Mouse (Mus musculus) C2C12 (cell line): ENCODE measurements around the gene Jazf1. TPM values are rescaled to one million over a fixed set of nuclear protein-coding genes. Genes with fewer than 3 reads are reported as not detected.

ENCODE experiments used
- H3K27me3 ChIP-seq: one replicate; pipeline ENCODE4 v1.6.1; 2011; ENCODE audit not compliant: control insufficient read depth, insufficient read depth, insufficient read length
- H3K36me3 ChIP-seq: one replicate; pipeline ENCODE4 v1.6.1; 2011; ENCODE audit not compliant: control insufficient read depth, insufficient read depth
- H3K4me3 ChIP-seq: one replicate; pipeline ENCODE4 v1.5.1; 2011; ENCODE audit warnings: mild to moderate bottlenecking, control low read depth; ENCODE audit not compliant: poor library complexity, insufficient read depth, severe bottlenecking
- H3K79me2 ChIP-seq: one replicate; pipeline ENCODE4 v1.6.1; 2011; ENCODE audit not compliant: control insufficient read depth, insufficient read depth
- H3K79me3 ChIP-seq: one replicate; pipeline ENCODE4 v1.6.1; 2011; ENCODE audit warnings: low read depth, control low read depth
- H3ac ChIP-seq: one replicate; pipeline ENCODE3; 2011; ENCODE audit warnings: low read depth; ENCODE audit not compliant: control insufficient read depth, insufficient read length
- CEBPB ChIP-seq: IDR thresholded peaks from one replicate; pipeline ENCODE4 v1.6.1; 2011; ENCODE audit warnings: low read depth, mild to moderate bottlenecking, control low read depth, moderate library complexity
- CTCF ChIP-seq: IDR thresholded peaks from one replicate; pipeline ENCODE4 v1.5.1; 2011; ENCODE audit not compliant: control insufficient read depth, insufficient read depth, insufficient read length
- FOSL1 ChIP-seq: IDR thresholded peaks from one replicate; pipeline ENCODE4 v1.8.0; 2011; ENCODE audit warnings: mild to moderate bottlenecking, low read length; ENCODE audit not compliant: poor library complexity, insufficient read depth, severe bottlenecking
- MAX ChIP-seq: IDR thresholded peaks from one replicate; pipeline ENCODE4 v1.6.1; 2011; ENCODE audit warnings: mild to moderate bottlenecking, control low read depth
- MYOD1 ChIP-seq: IDR thresholded peaks from one replicate; pipeline ENCODE4 v1.6.1; 2011; ENCODE audit warnings: low read depth; ENCODE audit not compliant: control insufficient read depth, insufficient read length
- MYOG ChIP-seq: IDR thresholded peaks from one replicate; pipeline ENCODE4 v1.6.1; 2011; ENCODE audit not compliant: control insufficient read depth, insufficient read length; ENCODE audit errors: extremely low read depth
- USF1 ChIP-seq: IDR thresholded peaks from one replicate; pipeline ENCODE4 v1.6.1; 2011; ENCODE audit warnings: low read depth, mild to moderate bottlenecking, control low read depth, moderate library complexity
- polyA plus RNA-seq: library from polyadenylated mRNA; unstranded; fragments of >200 nt; fragmentation: generic; extraction: Trizol; gene quantifications from one replicate; pipeline ENCODE4 v1.2.1, GENCODE M21; 2012; ENCODE audit warnings: missing spikeins

Gene Jazf1
- polyA plus RNA-seq, 1 experiment, result not detected

- H3K36me3 ChIP-seq, result no peaks in the 10 kb centered on the region
- no peak for TF ChIP-seq MYOD1
- no peak for TF ChIP-seq CEBPB
- TF ChIP-seq USF1, result no peak
- TF ChIP-seq CTCF, result no peak
- TF ChIP-seq MAX, result no peak
- no peak for TF ChIP-seq FOSL1
- no peak for TF ChIP-seq MYOG
- peaks cover 16% of the 10 kb centered on the region for H3K27me3 ChIP-seq
- no peak overlapping the region for H3ac ChIP-seq
- no peaks in the 10 kb centered on the region for H3K79me2 ChIP-seq
- H3K79me3 ChIP-seq, result no peaks in the 10 kb centered on the region
- H3K4me3 ChIP-seq, result no peak overlapping the region
Observed at GRCm38 (mm10) chr6:53054909-53055308, 13.5 kb downstream of the Jazf1 start.

- TF ChIP-seq CTCF (no peak), MYOG (no peak), USF1 (no peak), MAX (no peak), FOSL1 (no peak), MYOD1 (no peak), CEBPB (no peak)
- Histone ChIP-seq H3K36me3 (no peaks in the 10 kb centered on the region), H3K4me3 (no peak overlapping the region), H3K79me3 (no peaks in the 10 kb centered on the region), H3K27me3 (peaks cover 6% of the 10 kb centered on the region), H3ac (no peak overlapping the region), H3K79me2 (no peaks in the 10 kb centered on the region)
Observed at GRCm38 (mm10) chr6:53045501-53045900, 22.9 kb downstream of the Jazf1 start.

- Histone ChIP-seq H3K79me2 (no peaks in the 10 kb centered on the region), H3K4me3 (no peak overlapping the region), H3ac (no peak overlapping the region), H3K79me3 (no peaks in the 10 kb centered on the region), H3K27me3 (peaks cover 6% of the 10 kb centered on the region), H3K36me3 (no peaks in the 10 kb centered on the region)
- TF ChIP-seq CEBPB (no peak), MAX (no peak), MYOG (no peak), MYOD1 (no peak), CTCF (no peak)
Observed at GRCm38 (mm10) chr6:53038176-53038575, 30.3 kb downstream of the Jazf1 start.

GRCm38 (mm10) chr6:53034362-53035011 is 33.9 kb downstream of the Jazf1 start:
- Histone ChIP-seq H3K36me3 (no peaks in the 10 kb centered on the region), H3K79me2 (no peaks in the 10 kb centered on the region), H3ac (no peak overlapping the region), H3K79me3 (no peaks in the 10 kb centered on the region), H3K4me3 (no peak overlapping the region), H3K27me3 (peaks cover 3% of the 10 kb centered on the region)
- TF ChIP-seq CTCF (no peak), MAX (no peak), FOSL1 (no peak), MYOD1 (no peak), MYOG (no peak), USF1 (no peak), CEBPB (no peak)

GRCm38 (mm10) chr6:53032730-53033484 is 35.5 kb downstream of the Jazf1 start:
- Histone ChIP-seq H3K4me3 (no peak overlapping the region), H3K27me3 (peaks cover 3% of the 10 kb centered on the region), H3K36me3 (no peaks in the 10 kb centered on the region), H3K79me2 (no peaks in the 10 kb centered on the region), H3K79me3 (no peaks in the 10 kb centered on the region), H3ac (no peak overlapping the region)
- TF ChIP-seq MYOD1 (no peak), MYOG (no peak), CTCF (no peak), USF1 (no peak)

GRCm38 (mm10) chr6:53022069-53022468 is 46.4 kb downstream of the Jazf1 start:
- Histone ChIP-seq H3ac (no peak overlapping the region), H3K79me3 (no peaks in the 10 kb centered on the region), H3K27me3 (peaks cover 16% of the 10 kb centered on the region), H3K79me2 (no peaks in the 10 kb centered on the region), H3K4me3 (no peak overlapping the region), H3K36me3 (no peaks in the 10 kb centered on the region)
- TF ChIP-seq CTCF (no peak), USF1 (no peak), MYOD1 (no peak), MYOG (no peak), MAX (no peak), CEBPB (no peak), FOSL1 (no peak)
